Mouse (Mus musculus) cerebellum, adult 8-10 months (tissue): ENCODE data around the gene Pus3.
"Not testable (repeated sequence)": the region's sequence is repeated elsewhere in the genome, so short reads cannot be mapped to it uniquely, and the experiment has no call there.

Source experiments
- DNase-seq: peaks from one replicate; pipeline ENCODE4 v3.0.0; 2022

The Pus3 gene

DNA sequence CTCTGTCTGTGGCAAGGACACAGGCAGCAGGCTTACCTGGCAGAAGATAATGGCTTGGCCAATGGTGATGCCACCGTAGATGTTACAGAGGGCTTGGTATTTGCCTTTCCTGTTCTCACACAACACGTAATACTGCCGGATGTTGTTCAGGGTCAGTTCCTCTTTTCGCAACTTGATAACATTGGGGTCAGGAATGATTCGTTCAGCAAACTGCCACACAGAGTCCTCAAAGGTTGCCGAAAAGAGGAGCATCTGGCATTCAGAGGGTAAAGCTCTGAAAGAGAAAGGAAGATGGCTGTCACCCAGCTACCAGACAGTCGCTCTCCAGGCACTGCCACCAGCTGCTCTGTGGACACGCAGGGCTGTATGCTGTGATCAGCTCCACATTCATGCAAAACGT lies 11.7 kb upstream of the Pus3 start:
- no peak for DNase-seq

DNA sequence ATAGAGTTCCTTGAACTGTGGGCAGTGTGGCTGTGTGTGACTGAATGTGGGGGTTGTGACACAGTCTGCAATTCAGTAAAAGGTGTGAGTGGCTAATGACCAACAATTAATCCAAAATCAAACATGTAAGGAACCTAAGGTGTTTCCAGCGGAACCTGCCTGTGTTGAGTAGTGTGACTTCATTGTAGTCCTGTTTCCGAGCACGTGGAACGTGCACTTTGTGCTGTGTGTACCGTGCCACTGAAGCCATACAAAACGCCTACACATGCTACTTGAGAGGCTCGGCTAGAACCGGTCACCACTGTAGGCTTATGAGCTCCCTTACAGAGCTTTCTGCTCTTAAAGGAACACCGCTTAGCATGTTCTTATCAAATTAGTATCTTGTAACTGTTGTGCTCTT lies 9.9 kb upstream of the Pus3 start:
- no peak for DNase-seq

DNA sequence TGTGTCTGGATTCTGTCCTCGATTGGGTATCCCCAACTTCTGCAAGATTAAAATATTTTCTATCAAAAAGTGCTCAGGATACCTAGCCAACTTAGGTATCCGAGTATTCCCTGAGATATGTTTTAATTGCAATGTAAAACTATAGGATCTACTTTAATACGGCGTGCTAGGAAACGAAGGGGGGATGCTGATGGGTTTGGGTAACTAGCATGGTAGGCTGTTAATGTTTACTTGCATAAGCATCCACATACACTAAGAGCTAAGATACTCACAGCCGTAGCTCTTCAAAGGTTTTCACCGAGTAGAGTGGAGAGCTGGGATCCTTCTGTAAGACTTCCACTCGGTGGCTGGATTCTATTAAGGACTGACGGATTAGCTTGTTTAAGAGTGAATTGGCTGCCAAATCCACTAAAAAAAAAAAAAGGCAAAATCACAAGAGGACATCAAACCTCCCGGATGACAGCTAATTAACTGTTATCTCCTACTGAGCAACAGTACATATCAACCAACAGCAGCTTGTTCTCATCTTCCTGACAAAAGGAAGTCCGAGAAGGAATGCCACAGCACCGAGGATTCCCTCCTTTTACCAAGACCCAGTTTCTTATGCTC lies 1.8 kb upstream of the Pus3 start:
- no peak for DNase-seq

DNA sequence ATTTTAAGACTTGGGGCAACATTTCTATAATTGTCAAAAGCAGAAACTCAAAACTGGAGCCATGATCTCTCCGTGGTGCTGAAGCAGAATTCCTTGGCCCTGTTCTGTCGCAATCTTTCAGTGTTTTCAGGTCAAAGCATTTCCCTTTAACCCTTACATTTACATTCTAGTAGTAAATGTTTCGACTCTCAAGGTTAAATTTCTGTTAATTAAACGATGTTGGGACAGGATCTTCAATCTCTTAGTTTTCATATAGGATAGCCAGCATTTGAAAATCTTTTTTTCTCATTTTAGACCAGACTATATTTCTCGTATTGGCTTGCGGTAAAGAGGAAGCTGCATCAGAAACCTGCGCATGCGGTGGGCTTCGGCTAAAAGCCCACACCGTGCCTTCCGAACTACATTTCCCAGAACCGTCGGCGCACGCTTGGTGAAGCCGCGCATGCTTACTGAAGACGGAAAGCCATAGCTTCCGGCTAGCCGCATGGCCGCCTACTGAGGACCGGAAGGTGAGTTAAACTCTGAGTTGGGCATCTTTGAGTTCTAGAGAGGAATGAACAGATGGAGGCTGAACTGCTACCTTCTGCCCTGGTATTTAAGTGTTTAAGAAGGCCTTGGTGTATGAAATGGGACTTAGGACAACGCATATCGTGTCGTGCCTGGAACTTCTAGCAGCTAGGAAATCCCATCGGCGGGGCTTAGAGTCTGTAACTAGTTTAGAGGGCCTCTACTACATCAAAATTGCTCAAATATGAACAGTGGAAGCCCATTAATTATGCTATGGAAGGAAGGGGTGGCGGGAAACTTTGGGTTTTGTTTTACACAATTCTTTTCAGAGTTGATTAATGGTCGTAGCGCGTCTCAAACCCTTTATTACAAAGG lies 855 bp downstream of the Pus3 start:
- peak; percentile 80 for DNase-seq

DNA sequence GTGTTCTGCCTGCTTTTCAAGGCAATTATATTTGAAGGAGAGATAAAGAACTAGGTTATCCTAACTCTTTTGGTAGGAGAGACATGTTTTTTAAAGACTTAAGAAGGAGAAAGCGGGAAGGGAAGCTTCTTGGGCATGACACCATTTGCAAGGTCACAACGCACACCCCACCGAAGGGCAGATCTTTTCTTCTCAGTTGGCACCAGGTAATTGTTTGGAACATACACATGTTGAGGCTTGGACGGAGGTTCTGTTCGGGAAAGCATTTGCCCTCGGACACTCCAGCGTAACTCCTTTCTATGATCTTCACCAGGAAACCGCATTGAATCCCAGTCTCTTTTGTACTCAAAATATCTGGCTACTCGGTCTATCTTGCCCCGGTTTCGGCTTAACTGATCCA lies 2.7 kb downstream of the Pus3 start:
- DNase-seq: no peak

DNA sequence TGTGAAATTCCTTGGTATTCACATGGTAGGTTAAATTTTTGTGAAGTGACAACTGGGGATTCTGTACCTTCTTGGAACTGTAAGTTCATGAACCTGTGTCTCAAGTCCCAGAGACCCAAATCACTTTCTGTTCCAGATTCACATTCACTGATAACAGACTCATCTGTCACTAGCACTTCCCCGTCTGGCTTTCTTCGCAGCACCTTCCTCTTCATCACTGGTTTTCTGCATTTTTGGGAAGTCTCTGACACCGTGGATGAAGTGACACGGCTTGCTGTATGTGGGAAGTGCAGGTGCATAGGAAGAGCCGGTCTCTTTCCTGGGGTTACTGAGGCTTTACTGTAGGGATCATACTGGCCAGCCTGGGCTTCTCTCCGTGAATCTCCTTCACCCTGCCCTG lies 3.2 kb downstream of the Pus3 start:
- DNase-seq: no peak

DNA sequence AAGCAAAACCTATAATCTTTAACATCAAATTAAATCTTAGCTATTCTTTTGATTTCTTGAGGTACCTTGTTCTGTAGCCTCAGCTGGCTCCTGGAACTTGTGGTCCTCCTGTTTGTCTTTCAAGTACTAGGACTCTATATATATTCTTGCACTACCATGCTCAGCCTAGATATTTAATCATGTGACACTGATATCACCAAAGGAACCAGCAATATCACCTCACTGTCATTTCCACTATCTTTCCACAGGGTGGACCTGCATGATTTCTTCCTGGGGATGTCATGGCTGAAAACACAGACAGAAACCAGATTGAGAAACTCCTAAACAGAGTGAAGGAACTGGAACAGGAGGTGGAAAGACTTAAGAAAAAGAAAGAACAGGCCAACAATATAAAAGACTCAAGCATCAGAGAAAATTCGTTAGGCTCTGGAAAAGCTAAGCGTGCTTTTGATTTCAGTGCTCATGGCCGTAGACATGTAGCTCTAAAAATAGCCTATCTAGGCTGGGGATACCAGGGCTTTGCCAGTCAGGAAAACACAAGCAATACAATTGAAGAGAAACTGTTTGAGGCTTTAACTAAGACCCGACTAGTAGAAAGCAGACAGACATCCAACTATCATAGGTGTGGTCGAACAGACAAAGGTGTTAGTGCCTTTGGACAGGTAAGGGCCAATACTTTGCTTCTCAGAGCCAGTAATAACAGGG lies 6.3 kb downstream of the Pus3 start:
- no peak for DNase-seq

DNA sequence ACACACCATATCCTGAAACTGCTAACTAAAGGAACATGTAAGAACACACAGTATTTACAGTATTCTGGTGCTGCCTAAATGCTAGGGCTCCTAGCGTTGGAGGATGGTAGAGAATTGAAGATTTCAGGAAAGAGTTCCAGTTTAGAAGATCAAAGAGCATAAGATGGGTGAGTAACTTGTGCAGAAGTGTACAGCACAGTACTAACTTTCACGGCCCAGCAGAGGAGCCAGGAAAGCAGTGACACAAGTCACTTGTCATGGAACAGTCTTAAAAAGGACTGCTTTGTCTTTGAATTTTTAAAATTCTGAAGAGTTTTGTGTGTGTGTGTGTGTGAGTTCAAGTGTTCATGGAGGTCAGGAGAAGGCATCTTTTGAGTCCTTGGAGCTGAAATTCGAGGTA lies 9.6 kb downstream of the Pus3 start:
- DNase-seq: no peak

DNA sequence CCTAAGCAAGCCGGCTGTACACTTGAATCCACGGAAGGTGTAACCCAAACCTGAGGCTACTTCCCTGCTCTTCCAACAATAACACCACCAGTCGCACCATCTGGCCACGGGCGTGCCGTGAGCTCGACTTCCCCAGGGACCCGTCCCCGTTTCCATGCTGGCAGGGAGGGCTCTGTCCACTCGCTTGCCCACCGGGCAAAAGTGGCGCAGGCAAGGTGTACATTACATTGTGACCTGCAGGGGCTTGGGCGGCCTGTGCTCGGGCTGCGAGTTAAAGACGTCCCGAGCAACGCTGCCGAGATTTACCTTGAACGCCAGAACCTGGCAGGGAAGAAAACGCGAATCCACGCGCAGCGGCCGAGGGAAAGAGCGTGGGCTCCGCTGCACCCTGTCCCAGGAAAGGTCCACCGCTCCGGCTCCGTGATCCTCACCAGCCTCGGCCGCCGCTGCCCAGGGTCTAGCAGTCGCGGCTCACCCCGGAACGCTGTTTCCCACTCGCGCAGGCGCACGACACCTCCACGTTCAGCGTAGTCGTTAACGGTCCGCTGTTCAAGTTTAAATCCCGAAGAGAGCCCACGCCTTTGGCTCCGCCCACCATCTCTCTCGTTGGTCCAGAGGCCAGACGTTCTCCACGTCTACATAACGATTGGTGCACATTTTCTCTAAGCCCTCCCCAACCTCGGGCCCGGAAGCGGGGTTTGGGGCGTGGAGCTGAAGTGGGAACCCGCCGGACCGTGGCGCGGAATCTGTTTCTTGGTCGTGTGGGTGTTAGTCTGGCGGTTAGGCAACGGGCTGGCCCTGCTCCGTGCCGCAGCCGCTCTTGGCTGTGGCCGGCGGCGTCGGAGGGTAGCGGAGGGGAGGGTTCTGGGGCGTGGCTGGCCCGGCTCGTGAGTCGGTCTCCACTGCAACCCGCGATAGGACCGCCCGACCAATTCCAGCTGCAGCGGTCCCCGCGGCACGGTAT lies 11.5 kb downstream of the Pus3 start, which contains the start of the genes Pate2 and Hyls1:
Gene Pate2 (plus strand): TSS at position 714 of the 964 bp plus-strand sequence.
Gene Hyls1 (minus strand): TSS at position 828 of the 964 bp plus-strand sequence.
- peak; percentile 90 for DNase-seq

DNA sequence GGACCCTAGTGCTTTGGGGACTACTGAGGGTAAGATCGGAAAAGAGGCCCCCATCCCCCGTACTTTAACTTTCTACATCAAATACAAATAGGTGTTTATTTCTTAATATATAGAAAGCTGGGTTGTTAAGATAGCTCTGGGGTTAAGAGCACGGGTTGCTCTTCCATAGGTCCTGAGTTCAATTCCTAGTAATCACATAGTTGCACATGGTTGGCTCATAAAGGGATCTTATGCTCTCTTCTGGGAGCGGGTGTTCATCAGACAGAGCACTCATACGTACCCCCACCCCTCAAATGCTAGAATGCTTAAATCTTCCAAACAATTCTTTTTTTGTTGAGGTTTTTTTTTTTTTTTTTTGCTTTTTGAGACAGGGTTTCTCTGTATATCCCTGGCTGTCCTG lies 12.3 kb downstream of the Pus3 start:
- DNase-seq: no peak

DNA sequence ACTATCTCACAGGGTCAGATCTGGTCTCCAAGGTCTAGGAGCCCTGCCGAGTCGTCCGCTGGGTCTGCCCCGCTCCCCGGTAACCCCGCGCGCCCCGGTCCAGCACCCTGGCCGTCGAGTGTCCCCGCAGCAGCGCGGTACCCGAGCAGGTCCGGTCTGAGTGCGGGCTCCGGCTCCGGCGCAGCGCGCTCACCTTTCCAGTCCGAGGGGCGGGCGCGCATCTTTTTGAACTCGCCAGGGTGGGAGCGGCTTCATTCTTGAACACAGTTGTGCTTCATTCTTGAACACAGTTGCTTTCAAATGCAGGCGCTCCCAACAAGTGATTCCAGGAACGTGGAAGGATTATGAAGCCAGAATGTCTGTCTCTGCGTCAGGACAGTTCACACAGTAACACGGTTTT lies 16.0 kb downstream of the Pus3 start:
- no peak for DNase-seq

DNA sequence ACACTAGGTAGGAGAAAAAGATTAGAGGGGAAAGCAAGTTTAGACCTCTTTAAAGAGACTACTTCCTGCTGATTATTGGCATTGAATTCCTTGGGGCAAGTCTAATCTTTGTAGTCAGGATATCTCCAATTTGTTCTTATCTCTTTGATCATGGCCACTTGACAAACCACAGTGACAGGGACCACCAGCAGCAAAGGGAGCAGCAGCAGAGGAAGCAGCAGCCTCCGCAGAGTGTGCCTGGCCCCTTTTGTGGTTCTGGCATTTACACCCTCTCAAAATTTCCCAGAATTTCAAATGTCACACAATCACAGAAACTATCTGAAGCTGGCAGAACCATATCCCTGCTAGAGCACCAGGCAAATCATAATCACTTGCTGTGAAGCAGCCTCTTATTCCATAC lies 29.3 kb downstream of the Pus3 start:
- no peak for DNase-seq

DNA sequence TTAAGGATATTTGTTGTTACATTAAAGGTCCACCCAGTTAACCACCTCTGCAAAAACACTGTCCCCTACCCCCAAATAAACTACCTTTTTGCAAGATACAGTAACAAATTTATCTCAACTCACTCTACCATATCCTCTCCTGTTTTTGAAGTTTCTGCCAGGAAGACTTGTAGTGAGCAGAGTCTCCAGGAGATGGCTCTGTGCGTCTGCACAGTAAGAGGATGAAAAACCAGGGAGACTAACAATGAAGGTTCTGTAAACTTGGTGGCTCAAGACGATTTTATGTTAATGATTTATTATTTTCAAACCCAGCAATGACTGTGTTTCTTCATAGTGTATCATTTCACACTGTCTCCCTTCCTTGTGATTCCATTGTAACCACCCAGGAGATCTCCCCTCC lies 34.5 kb downstream of the Pus3 start:
- no peak for DNase-seq

DNA sequence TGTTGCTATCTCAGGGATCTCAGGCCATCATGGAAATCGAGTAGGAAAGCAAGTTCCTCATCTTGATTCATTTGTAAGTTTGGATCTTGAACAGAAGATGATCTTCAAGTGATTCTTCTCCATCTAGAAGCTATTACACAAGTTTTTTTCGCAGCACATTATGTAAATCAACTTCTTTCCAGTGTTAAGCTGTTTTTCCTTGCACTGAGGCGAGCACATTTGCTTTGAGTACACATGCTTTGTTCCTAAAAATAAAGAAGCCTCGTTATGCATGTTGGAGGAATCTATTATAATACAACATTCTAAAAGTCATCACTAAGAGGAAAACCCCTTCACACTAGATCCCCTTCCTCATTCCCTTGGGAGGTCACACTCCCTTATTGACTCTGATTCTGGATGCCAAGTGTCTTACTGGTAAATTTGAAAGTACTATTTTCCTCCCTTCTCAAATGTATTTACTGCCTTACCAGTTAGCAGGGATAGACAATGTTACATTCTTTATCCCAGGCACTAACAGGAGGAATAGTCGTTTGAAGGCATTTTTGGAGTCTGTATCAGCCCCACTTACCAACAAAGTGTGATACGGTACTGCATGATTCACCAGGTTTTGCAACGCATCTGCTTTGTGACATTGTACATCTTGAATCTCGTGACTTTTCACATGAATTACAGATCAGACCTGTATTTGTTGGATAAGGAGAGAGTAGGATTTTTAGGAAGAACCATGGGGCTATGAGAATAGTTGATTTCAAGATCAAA lies 49.4 kb downstream of the Pus3 start:
- no peak for DNase-seq

DNA sequence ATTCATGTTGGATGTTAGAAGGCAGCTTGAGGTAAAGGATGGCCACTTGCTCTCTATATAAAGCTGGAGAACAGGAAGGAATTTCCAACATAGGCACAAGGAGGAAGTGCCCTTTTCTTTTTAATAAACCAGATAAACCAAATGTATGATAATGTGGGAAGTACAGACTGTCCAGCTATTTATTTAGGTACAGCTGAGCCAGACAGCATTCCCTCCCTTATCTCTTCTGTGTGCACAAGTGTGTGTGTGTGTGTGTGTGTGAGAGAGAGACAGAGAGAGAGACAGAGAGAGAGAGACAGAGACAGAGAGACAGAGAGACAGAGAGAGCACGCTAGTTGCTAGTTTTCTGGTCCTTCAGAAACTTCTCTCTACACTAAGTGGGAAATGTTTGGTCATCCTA lies 53.4 kb downstream of the Pus3 start, which contains the start of gene Pate4:
Gene Pate4 (minus strand): TSS at position 101 of the 400 bp plus-strand sequence.
- DNase-seq: no peak

DNA sequence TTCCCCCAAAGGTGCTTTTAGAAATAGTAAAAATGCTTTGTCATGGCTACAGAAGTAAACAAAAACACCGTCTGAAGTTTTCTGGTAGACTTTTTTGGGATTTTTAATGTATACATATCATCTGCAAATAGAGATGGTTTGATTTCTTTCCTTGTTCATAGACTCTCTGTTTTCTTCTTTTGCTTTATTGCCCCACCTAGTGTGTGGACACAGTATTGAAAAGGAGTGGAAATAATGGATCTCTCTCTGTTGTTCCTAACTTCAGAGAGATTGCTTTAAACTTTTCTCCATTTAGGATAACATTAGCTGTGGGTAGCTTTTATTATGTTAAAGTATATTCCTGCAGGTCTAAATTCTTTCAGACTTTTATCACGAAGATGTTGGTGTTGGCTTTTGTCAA lies 55.6 kb downstream of the Pus3 start:
- no peak for DNase-seq

DNA sequence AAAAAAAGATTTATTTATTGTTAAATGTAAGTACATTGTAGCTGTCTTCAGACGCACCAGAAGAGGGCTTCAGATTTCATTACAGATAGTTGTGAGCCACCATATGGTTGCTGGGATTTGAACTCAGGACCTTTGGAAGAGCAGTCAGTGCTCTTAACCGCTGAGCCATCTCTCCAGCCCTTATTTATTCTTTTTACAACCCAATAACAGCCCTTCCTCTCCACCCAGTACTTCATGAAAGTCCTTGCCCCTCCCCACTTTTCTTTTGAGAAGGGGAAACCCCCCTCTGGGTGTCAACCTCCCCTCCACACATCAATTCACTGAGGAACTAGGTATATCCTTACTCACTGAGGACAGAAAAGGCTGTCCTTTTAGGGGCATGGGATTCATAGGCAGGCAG lies 58.4 kb downstream of the Pus3 start:
- DNase-seq: not testable (repeated sequence)
